ENCODE assay signal across 8 mouse cellular contexts in genomic region chr12:24716721-24717301, GRCm38 (mm10). TPM values are rescaled to one million over a fixed set of nuclear protein-coding genes. Genes with fewer than 3 reads are reported as not detected.
DNase-seq lines count a peak whose midpoint lies in the region; ATAC-seq and TF ChIP-seq lines count a peak whose summit lies in the region.

No protein-coding gene starts in this region.

- H3K9ac ChIP-seq in kidney, postnatal 0 days (ENCODE audit: low read depth, low read length), result no peak overlapping the region
- H3K9ac ChIP-seq in lung, postnatal 0 days (replicated peaks; ENCODE audit: low read depth), result no peak overlapping the region

- no peaks in the 10 kb centered on the region for H3K9me3 ChIP-seq in kidney, postnatal 0 days (replicated peaks; ENCODE audit: low read length)
- no peaks in the 10 kb centered on the region for H3K9me3 ChIP-seq in lung, postnatal 0 days (ENCODE audit: low read length)

- H3ac ChIP-seq in C2C12 (ENCODE audit: control insufficient read depth, insufficient read length, low read depth), result no peak overlapping the region

- H3K36me3 ChIP-seq in C2C12 (ENCODE audit: control insufficient read depth, insufficient read depth), result peaks cover 29% of the 10 kb centered on the region
- H3K36me3 ChIP-seq in kidney, postnatal 0 days (ENCODE audit: insufficient read depth, low read length), result peaks cover 7% of the 10 kb centered on the region; the same call in 1 of the 2 replicates
- H3K36me3 ChIP-seq in lung, postnatal 0 days (ENCODE audit: insufficient read depth, low read length), result no peaks in the 10 kb centered on the region

- peak; percentile 58; the same call in 1 of the 2 replicates for ATAC-seq in kidney, postnatal 0 days (replicated peaks; ENCODE audit: low FRiP score, low read depth)
- ATAC-seq in lung, postnatal 0 days, result no peak; the same call in 1 of the 2 replicates

- peak; percentile 55 to 83 for DNase-seq in adrenal gland, adult (ENCODE audit: inconsistent age in 2 of 2, low spot score in 1 of 2)
- no peak for DNase-seq in adrenal gland, adult 8-10 months
- DNase-seq in c-Kit-positive CD71-positive TER-119-positive erythroid progenitor cells, embryonic 14.5 days (ENCODE audit: low spot score), result peak; percentile 50
- DNase-seq in forelimb bud, embryonic 11.5 days (ENCODE audit: low read depth, low spot score), result peak; percentile 53
- peak; percentile 76 for DNase-seq in kidney, postnatal 0 days (ENCODE audit: low spot score)
- peak; percentile 50 for DNase-seq in lung, postnatal 0 days (ENCODE audit: low spot score)
- peak; percentile 48 to 52 for DNase-seq in right cerebral cortex, adult 2 months (ENCODE audit: low spot score in 2 of 2)

- H3K27ac ChIP-seq in kidney, postnatal 0 days, result no peak overlapping the region
- no peak overlapping the region for H3K27ac ChIP-seq in lung, postnatal 0 days (ENCODE audit: low read length)

- peak; percentile 61 for TF ChIP-seq CTCF in C2C12 (IDR thresholded peaks at IDR 0.05; ENCODE audit: control insufficient read depth, insufficient read depth, insufficient read length)
- TF ChIP-seq CTCF in kidney, postnatal 0 days (IDR thresholded peaks at IDR 0.05; ENCODE audit: low read depth), result peak; percentile 87
- TF ChIP-seq CTCF in lung, postnatal 0 days (IDR thresholded peaks at IDR 0.05), result peak; percentile 94

- TF ChIP-seq EP300 in lung, postnatal 0 days (IDR thresholded peaks at IDR 0.05), result no peak

- H3K27me3 ChIP-seq in C2C12 (ENCODE audit: control insufficient read depth, insufficient read depth, insufficient read length), result no peaks in the 10 kb centered on the region
- no peaks in the 10 kb centered on the region for H3K27me3 ChIP-seq in kidney, postnatal 0 days (ENCODE audit: insufficient read depth, low read length)
- no peaks in the 10 kb centered on the region for H3K27me3 ChIP-seq in lung, postnatal 0 days (replicated peaks; ENCODE audit: insufficient read depth, low read length)

- H3K4me1 ChIP-seq in kidney, postnatal 0 days (replicated peaks; ENCODE audit: insufficient read depth, low read length), result no peaks in the 10 kb centered on the region
- H3K4me1 ChIP-seq in lung, postnatal 0 days (ENCODE audit: insufficient read depth, low read depth, low read length), result no peaks in the 10 kb centered on the region

- H3K79me2 ChIP-seq in C2C12 (ENCODE audit: control insufficient read depth, insufficient read depth), result peaks cover 15% of the 10 kb centered on the region

- no peak overlapping the region for H3K4me2 ChIP-seq in kidney, postnatal 0 days (ENCODE audit: low read length)
- no peak overlapping the region for H3K4me2 ChIP-seq in lung, postnatal 0 days (replicated peaks; ENCODE audit: low read depth, low read length)

- WGBS in kidney, postnatal 0 days, result 54% methylated on average over 4 of the region's 4 CpGs
- WGBS in lung, postnatal 0 days, result 54% methylated on average over 4 of the region's 4 CpGs

- H3K79me3 ChIP-seq in C2C12 (ENCODE audit: low read depth), result peaks cover 4% of the 10 kb centered on the region

- H3K4me3 ChIP-seq in C2C12 (ENCODE audit: insufficient read depth, poor library complexity, severe bottlenecking), result no peak overlapping the region
- no peak overlapping the region for H3K4me3 ChIP-seq in kidney, postnatal 0 days (replicated peaks; ENCODE audit: low read depth, low read length)
- H3K4me3 ChIP-seq in lung, postnatal 0 days (ENCODE audit: low read depth, low read length), result no peak overlapping the region

TF ChIP-seq in C2C12, 6 proteins besides CTCF, POLR2A, EP300 and RAD21:
- no peak for TF ChIP-seq FOSL1 (IDR thresholded peaks at IDR 0.05; ENCODE audit: insufficient read depth, low read length, poor library complexity, severe bottlenecking)
- no peak for TF ChIP-seq USF1 (IDR thresholded peaks at IDR 0.05; ENCODE audit: low read depth)
- TF ChIP-seq CEBPB (IDR thresholded peaks at IDR 0.05; ENCODE audit: low read depth), result no peak

RNA-seq across cellular contexts. Expression of gene Rrm2, which starts 8.8 kb away (rescaled TPM):
- total RNA-seq in adrenal gland, adult 8-10 months (2022), result 10 to 100 TPM in 1 of 4 experiments, 1 to 10 TPM in 3; 4.9 to 10.4 (median 6.8) TPM
- polyA plus RNA-seq in C2C12 (2012; fragmentation: generic; extraction: Trizol), result 437 TPM
- polyA plus RNA-seq in kidney, postnatal 0 days (2015; fragmentation: Nextera tagmentation; extraction: Ambion mirVana), result 101 and 136 TPM in 2 replicates
- polyA plus RNA-seq in lung, postnatal 0 days (2015; fragmentation: Nextera tagmentation; extraction: Ambion mirVana), result 16.3 and 20.7 TPM in 2 replicates

RNA-seq across cellular contexts. Expression of gene Cys1, which starts 35.2 kb away (rescaled TPM):
- 1 to 10 TPM; 4.2 to 6.5 (median 6.4) TPM for total RNA-seq in adrenal gland, adult 8-10 months (2022)
- polyA plus RNA-seq in C2C12 (2012; fragmentation: generic; extraction: Trizol), result 0.36 TPM
- 16.2 and 16.4 TPM in 2 replicates for polyA plus RNA-seq in kidney, postnatal 0 days (2015; fragmentation: Nextera tagmentation; extraction: Ambion mirVana)
- polyA plus RNA-seq in lung, postnatal 0 days (2015; fragmentation: Nextera tagmentation; extraction: Ambion mirVana), result 1.7 and 2.3 TPM in 2 replicates
